Mouse (Mus musculus): ENCODE data around the gene Mnx1.

The Mnx1 gene

GRCm38 (mm10) chr5:29478208-29479197 lies at the start of gene Mnx1:
Mnx1 (minus strand) TSS chr5:29478470.
- DNase-seq (ENCODE audit: low spot score in 2 of 2) = no peak

- no peak for DNase-seq (ENCODE audit: low spot score in 2 of 2)
Observed at GRCm38 (mm10) chr5:29516432-29516831, 38.2 kb upstream of the Mnx1 start.

DNA sequence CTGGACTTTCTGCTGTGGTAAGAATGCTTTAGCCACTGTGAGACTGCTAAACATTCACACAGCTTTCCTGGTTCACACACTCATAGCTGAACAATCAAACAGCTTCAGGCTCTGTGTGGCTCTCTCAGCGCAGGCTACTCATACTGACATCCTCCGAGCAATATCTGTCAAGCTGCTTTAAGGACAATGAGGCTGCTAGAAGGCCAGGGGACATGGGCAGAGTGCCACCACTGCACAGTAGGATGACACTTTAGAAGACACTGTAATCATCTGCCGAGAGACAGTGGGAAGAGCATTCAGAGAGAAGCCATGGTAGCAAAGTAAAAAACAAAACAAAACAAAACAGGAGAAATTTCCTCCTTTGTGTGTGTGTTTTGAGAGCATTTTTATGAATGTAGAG lies 37.6 kb upstream of the Mnx1 start:
- no peak for DNase-seq (ENCODE audit: low spot score in 2 of 2)

DNA sequence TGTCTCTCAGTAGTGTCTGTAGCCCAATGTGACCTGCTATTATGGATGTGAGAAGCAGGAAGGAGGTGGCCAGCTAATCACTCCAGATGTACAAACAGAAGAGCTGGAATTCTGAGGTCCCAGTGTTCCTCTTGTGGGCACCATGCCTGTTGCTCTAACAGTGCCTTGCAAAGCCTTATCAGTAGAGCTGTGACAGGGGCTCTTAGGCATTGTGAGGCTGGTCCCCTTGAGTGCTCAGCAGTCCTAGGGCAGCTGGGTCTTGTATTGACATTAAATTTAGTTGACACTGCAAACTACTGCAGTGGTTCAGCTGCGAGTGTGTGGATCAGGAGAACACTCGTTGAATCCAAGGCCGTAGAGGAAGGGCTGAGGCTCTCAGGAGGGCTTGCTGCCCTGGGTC lies 28.7 kb upstream of the Mnx1 start:
- DNase-seq (ENCODE audit: low spot score in 2 of 2) = no peak

GRCm38 (mm10) chr5:29487321-29487720 lies 9.1 kb upstream of the Mnx1 start:
- no peak for DNase-seq (ENCODE audit: low spot score in 2 of 2)

GRCm38 (mm10) chr5:29485941-29486320 lies 7.7 kb upstream of the Mnx1 start:
- DNase-seq (ENCODE audit: low spot score in 2 of 2) = no peak

DNA sequence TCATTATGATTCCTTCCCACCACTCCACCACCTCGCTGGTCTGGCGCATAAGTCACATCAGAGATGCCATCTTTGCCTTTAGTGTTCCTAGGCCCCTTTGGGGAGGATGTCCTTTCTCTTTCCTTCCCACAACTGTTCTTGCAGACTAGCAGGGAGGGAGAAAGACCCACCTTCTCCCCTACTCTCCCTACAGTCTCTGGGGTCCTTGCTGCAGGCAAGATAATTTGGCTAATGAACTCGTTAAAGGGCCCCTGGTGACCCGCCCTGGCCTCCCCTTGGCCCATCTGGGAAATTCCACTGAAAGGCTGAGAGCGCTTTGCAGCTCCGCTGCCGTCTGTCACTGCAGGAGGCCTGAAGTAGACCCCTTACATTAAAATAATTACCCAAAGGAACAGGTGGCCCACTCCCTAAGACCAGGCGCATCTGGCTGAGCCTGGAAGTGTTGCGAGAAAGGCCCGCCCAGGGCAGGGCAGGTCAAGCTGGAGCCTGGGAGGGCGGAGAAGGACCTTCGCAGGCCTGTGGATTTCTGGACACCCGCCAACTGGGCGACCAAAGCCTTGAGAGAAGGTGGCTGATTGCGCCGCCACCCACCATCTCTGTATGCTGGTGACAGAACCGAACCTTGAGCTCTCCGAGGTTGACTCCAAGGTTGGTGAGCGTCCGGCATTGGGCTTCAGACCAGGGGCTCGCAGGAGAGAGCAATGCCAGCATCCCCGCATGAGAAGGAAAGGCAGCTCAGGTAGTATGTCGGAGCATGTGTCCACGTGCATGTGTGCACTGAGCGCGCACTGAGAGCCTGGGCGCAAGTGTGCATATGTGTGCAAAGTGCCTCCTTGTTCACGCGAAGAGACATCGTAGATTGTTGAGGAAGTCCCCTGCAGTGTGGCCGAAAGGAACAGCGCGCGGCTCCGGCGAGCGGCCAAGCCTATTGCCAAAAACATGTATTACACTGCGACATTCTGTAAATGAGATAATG lies 7.0 kb upstream of the Mnx1 start:
- no peak for DNase-seq (ENCODE audit: low spot score in 2 of 2)

DNA sequence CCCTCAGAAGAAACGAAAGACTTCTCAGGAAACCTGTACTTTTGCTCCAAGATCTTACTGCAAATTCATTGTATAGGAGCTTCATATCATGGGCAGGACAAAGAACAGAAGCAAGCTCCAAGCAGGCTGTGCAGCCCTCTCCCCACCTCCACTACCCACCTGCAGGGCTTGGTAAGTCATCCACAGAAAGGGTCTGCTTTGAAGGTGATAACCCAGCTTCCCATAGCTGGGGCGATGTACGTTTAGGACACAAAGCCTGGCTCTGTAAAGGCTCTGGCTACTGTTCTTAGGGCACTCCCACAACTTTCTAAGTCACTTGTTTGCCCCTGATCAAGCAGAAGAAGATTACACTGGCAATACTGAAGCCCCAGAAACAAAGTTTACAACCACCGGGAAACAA lies 5.5 kb upstream of the Mnx1 start:
- DNase-seq (ENCODE audit: low spot score in 2 of 2) = no peak

- no peak for DNase-seq (ENCODE audit: low spot score in 2 of 2)
Observed at GRCm38 (mm10) chr5:29479198-29479593, 926 bp upstream of the Mnx1 start.

- no peak for DNase-seq (ENCODE audit: low spot score in 2 of 2)
Observed at GRCm38 (mm10) chr5:29477474-29478207, 629 bp downstream of the Mnx1 start.

DNA sequence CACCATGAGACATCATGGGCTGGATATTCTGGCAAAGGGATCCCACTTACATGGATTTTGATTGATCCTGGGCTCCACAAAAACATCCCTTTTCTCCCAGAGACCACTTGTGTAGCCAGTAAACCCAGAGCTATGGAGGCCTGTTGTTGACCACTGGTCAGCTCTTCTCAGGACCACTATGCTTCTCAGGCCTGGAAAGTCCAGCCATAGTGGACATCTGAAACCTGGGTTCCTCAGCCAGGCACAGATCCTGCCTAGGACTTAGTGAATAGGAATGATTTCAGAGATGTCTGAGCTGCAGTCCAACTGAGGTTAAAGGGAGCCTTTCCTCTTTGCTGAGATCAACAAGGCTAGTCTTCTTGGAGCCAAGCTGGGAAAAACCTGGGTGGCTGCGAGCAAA lies 2.2 kb downstream of the Mnx1 start:
- no peak for DNase-seq (ENCODE audit: low spot score in 2 of 2)

DNA sequence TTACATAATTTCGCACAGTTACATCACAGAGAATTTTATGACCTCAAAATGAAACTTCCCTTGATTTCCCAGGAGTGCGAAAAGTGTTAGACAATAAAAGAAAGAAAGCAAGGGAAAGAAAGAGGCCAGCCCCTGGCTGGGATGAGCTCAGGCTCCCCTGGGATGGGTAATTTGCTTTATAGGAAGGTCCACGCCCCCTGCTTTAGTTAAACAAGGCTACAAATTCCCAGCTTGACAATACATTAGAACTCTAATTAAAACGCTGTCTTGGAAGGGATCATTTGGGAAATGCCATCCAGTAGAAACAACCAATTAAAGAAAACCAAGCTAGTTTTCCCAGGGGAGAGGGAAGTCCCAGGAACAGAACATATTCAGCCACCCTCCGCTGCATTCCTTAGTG lies 2.7 kb downstream of the Mnx1 start:
- DNase-seq (ENCODE audit: low spot score in 2 of 2) = no peak

DNA sequence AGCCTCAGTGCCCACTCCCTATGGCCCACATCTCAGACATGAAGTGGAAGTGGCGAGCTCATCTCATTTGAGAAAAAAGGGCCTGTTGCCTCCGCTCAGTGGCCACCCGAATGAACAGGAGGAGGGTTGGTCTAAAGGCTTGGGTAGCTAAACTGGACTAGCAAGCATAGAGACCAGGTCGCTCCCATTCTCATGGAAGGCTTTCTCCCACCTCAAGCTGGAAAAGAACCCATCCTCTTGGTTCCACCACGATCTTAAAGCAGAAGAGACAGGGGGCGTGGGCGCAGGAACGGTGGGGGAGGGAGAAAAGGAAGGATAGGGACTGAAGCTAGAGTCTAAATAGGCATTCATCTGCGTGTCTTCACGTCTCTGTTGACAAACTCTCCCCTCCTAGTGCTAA lies 3.2 kb downstream of the Mnx1 start:
- DNase-seq (ENCODE audit: low spot score in 2 of 2) = no peak

GRCm38 (mm10) chr5:29474246-29474960 lies 3.9 kb downstream of the Mnx1 start:
- no peak for DNase-seq (ENCODE audit: low spot score in 2 of 2)

GRCm38 (mm10) chr5:29473551-29474245 lies 4.6 kb downstream of the Mnx1 start:
- DNase-seq (ENCODE audit: low spot score in 2 of 2) = no peak

DNA sequence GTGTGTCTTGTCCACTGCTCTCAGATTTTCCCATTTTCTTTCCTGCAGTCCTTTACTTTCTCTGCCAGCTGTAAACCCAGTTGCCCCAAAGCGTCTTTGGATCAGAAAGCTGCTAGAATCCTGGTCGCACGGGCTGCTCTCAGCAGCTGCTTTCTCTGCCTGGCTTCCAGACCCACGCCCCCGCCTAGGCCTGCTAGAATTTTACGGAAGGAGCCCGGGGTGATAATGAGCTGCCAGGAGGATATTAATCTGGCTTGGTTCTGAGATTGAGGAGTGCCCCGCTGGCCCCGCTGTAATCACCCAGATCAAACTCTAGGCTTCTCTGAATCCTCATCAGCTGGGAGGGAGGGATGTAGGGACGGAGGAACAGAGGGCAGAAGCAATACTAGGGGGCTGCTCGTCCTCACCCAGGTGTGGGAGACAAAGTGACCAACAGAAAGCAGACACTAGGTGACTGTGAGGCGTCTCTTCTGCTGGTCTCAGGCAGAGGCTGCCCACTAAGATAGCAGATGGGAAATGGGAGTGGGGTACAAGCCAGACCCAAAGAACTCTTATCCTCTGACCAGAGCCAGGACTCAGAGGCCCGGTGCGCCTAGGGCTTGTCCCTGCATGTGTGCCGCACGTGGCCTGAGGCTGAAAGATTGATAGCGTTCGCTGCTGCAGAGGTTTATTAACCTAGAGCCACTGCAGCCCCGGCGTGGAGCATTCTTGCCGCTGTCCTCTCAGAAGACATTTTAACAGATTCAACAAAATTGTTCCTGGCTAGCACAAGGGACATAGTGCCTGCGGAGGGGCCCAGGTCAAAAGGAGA lies 6.2 kb downstream of the Mnx1 start:
- no peak for DNase-seq (ENCODE audit: low spot score in 2 of 2)

DNA sequence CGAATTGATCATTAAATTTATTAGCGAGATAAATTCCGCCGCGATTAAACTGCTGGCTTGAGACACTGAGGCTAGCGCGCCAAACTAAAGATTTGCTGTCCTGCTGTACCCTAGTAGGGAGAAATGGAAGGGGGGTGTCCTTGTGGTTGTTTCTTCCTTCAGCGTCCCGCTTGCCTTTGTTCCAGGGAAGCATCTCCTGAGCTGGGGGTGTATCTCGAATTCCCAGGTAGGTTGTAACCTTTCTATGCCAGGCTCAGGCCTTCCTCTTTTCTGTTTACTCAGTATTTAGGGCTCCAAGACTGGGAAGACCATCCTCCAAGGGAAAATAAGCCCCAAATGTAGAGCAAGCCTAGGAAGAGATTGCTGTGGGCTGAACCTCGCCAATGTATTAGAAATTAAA lies 6.9 kb downstream of the Mnx1 start:
- DNase-seq (ENCODE audit: low spot score in 2 of 2) = no peak

- no peak for DNase-seq (ENCODE audit: low spot score in 2 of 2)
Observed at GRCm38 (mm10) chr5:29470851-29471394, 7.3 kb downstream of the Mnx1 start.

DNA sequence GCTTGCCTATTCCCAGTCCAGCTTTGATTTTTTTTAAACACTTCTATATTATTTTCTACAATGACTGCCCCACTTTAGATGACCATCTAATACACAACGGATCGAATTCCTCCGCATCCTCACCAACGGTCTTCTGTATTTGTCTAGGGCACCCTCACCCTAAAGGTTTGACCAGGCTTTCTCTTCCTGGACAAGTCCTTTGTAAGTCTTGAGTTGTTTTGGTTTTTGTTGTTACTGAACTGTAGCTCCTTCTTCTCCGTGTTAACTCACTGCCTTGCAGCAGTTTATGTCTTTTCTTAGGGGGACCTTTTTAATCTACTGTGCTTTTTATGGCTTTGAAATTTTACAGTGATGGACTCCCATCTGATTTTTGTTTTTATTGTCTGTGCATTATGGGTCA lies 8.0 kb downstream of the Mnx1 start:
- no peak for DNase-seq (ENCODE audit: low spot score in 2 of 2)

All from urinary bladder, postnatal 4 days (tissue).